Mouse (Mus musculus) lung, postnatal 0 days (tissue): ENCODE measurements at regions not wholly inside any gene's neighbourhood (a gene's known extent, or its start where the extent isn't known, plus 50 kb on each side); places are given as distances from the start of the nearest gene placed in this dataset.

Experiments
- CTCF ChIP-seq: IDR thresholded peaks from 2 replicates; pipeline ENCODE4 v1.5.1; 2016; ENCODE audit warnings: antibody characterized with exemption, mild to moderate bottlenecking
- EP300 ChIP-seq: IDR thresholded peaks from 2 replicates; pipeline ENCODE4 v1.6.1; 2016; ENCODE audit warnings: antibody characterized with exemption, mild to moderate bottlenecking, control low read depth

DNA sequence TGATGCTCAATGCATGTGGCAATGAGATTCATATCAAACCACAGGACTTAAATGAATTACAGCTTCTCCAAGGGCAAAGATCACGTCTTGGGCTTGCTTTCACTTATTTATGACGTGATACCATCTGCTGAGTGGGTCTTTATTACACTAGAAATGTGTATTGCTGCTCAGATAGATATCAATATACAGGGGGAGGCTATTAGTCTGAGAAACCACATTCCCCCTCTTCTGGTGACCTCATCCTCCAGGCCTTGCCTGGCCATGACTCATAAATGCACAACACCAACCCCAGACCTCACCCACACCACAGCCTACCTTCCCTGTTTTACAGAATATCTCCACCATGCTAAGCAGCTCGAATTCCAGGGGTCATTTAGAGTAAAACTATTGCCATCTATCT is 580.6 kb upstream of the Clint1 start:
- no peak for TF ChIP-seq CTCF
- no peak for TF ChIP-seq EP300
